Mouse (Mus musculus): Measurements from ENCODE around the gene Des.

Gene Des

DNA sequence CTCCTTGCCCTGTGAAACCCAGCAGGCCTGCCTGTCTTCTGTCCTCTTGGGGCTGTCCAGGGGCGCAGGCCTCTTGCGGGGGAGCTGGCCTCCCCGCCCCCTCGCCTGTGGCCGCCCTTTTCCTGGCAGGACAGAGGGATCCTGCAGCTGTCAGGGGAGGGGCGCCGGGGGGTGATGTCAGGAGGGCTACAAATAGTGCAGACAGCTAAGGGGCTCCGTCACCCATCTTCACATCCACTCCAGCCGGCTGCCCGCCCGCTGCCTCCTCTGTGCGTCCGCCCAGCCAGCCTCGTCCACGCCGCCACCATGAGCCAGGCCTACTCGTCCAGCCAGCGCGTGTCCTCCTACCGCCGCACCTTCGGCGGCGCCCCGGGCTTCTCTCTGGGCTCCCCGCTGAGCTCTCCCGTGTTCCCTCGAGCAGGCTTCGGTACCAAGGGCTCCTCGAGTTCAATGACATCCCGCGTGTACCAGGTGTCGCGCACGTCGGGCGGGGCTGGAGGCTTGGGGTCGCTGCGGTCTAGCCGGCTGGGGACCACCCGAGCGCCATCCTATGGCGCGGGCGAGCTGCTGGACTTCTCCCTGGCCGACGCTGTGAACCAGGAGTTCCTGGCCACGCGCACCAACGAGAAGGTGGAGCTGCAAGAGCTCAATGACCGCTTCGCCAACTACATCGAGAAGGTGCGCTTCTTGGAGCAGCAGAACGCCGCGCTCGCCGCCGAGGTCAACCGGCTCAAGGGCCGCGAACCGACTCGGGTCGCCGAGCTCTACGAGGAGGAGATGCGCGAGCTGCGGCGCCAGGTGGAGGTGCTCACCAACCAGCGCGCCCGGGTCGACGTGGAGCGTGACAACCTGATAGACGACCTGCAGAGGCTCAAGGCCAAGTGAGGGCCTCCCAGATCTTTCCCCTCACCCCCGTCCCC, at the start of gene Des:
Gene Des (plus strand): TSS at position 218 of the 920 bp plus-strand sequence.
- peak; percentile 57 to 75 for DNase-seq

DNA sequence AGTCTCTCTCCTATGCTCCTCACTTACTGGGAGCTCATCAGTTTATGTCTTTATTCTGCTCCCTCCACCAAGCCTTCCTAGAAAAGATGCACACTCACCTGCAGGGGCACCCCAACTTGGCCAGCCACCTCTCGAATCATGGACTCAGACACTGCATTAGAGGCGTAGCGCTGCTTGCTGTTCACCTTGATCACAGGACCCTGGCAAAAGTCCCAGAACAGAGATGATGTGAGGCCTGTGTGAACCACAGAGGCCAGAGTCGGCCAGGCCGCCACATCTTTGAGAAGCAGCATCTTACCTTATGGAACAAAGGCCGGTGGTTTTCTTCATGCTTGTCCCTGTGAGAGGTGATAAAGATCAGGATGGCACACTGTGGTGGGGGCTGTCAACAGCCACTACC, 48.4 kb upstream of the Des start:
- no peak for DNase-seq

DNA sequence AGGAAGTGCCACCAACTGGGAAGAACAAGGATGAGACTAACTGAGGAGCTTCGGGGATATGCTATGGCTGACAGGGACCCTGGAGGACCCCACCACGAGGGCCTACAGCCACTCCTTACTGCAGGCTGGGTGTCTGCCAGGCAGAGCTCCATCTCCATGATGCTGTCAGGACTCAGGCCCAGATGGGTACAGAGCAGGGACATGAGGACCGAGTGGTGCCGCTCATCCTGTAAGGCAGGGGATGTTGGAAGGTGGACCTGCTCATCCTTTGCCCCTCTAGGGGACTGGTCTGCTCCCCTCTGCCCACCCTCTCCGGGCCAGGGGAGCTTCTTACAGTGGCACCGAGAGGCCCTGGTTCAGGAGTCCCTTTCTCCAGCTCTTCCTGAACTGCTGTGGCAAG, 45.1 kb upstream of the Des start:
- DNase-seq = no peak

DNA sequence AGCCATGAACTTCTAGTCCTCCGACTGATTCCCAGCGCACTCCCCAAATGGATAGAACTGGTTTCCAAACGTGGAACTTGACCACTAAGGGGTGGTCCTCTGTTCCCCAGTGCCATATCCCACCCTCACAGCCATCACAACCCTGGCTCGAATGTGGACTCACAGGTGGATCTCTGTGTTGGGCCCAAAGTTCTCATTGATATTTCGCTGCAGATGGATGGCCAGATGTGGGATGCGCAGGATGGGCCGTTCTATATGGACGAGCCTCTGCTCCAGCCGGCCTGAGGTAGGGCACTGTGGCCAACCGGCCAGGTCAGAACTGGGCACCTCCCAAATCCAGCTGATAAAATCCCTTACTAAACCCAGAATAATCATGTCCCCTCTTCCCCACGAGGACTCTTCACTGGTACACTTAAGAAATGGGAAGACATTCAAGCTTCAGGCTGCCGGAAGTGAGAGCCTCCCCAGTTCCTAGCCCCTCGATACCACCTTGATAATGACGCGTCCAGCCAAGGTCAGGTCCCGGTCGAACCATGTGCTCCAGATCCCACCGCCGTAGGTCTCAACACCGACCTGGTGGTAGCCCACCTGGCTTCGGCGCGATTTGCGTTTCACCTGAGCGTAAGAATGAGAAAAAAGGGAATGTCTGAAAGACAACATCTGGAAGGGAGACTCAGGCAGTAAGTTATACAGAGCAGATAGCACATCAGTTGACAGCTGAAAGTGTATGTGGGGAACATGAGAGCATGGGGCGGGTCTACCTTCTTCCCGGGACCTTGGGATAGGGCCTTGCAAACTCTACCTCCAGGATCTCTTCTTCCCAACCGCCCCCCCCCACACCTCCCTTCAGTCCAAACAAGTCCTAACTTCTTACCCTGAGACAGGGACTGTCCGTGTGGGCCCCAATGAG, 44.4 kb upstream of the Des start:
- DNase-seq = no peak

DNA sequence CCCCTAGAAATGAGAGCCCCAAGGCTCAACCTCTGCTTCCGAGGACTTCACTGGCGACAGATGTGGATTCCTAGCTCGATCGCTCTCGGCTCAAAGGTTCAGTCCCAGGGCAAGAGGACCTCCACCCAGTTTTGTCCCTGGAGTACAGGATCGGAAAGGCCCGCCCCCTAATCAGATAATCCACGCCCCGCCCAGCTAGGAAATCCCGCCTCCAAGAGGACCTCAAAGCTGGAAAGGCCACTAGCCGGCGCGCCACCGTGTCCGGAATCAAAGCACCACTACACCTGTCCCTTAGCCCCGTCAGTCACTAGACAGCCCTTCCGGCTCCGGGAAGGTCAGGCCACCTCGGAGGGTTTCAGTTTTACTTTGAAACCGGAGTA, 43.3 kb upstream of the Des start:
- peak; percentile 94 to 95 for DNase-seq

DNA sequence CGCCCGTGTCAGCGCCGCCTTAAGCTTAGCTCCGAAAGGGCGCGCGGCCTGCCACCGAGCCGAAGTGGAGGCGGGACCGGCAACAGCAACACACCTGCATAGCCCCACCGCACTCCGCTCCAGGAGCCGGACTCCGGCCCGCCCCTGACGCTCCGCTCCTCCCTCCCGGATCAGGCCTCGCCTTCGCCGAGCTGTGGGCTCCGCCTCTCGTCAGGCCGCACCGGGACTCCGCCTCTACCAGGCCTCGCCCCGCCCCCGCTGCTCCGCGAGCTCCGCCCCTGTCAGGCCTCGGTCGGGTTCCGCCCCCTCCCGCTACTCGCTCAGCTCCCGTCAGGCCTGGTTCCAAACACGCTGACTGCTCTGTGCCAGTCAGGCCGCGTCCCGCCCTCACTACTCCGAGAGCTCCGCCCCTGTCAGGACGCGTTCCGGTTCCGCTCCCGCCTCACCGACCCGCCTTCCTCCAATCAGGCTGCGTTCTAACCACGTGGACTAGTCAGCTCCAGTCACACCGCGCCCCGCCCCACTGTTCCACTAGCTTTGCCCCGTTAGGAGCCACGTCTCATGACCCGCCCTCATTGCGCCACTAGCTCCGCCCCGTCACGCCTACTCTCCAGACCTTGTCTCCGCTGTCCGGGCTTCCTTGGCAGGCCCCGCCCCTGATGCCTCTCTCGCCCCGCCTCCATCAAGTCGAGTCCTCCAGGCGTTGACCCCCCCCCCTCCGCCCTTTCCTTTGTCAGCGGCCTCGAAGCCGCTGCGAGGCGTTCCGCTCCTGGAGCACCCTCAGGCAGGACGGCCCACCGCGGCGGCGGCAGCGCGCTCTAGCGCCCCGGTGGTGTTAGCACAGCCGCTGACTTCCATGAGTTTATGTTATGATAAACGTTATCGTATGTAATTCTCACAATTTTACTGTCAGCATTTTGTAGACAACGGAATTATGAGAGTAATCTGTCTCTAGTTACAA, 42.6 kb upstream of the Des start, which contains the start of gene Dnpep:
Gene Dnpep (minus strand): TSS at position 750 of the 961 bp plus-strand sequence.
- DNase-seq = peak; percentile 100

DNA sequence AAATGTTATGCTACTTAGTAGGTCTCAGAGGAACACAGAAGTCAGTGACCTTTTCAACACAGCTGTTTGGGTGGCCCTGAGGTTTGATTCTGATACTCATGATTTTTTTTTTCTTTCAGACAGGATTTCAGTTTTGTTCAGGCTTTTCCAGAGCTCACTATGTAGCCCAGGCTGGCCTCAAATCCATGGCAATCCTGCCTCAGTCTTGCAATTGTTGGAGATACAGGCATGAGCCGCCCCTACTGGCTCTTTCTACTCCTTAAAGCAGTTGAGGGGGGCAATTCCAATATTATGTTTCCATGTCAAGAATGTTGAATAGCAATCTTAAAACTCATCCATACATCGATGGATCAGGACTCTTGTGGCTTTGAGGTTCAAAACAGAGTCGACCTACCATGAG, 41.8 kb upstream of the Des start:
- DNase-seq = no peak

DNA sequence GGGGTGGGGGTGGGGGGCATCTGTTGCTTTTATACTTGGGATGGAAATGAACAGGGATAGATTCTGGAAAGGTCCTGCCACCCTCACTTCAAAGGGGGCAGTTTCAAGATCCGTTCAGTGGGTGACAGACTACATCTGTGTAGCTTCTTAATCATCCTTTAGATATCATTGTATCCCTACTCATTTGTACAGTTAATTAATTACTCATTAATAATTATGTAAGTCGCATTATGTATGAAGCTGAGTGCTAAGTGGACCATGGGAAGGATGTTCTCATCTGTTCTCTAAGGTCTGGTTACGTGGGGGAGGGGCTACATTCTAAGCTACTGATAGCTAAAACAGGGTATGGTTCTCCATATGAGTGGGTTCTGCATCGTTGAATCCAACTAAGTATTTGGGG, 41.4 kb upstream of the Des start:
- DNase-seq = no peak

DNA sequence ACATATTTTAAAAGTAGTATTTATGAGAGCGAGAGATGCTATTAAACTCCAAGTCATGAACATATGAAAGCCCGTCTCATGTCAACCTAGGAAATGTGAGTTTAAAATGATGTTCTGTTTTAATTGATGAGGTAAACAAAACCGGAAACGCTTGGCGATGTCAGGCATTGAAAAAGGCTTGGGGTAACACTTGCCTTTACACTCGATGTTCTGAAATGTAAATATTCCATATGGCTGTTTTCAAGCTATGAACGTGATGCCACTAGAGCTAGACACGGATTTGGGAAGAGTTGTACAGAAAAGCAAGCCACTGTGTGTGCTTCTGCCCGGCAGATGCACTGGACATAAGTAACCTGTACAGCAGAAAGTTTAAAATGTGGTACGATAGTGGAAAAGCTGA, 41.0 kb upstream of the Des start:
- no peak for DNase-seq

DNA sequence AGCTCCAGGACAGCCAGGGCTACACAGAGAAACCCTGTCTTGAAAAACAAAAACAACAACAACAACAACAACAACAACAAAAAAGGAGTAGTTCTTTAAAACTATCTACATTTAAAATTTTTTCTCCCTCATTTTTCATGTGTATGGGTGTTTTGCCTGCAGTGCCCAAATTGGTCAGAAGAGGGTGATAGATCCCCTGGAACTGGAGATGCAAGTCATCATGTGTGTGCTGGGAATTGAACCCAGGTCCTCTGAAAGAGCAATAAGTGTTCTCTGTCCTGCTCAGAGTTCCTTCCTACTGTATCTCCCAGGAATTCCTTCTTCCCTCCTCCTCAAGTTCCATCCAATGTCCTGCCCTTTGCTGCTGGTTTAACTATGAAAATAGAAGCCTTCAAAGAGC, 32.7 kb upstream of the Des start:
- DNase-seq = no peak

DNA sequence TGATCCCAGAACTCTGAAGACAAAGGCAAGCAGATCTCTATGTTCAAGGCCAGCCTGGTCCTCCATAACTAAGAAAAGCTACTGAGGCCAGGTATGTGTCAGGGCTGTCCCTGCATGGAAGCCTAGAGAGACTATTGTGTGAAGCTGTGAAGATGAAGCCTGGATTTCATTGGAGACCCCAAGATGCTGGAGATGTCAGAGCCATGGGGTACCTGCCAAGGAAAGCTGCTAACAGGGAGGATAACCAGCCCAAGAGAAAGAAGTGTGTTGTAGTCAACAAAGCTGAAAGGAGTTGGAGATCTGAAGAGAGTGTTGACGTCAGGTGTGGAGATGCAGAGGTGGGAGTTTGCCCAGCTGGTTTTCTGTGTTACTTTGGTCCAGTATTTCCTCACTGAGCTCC, 28.9 kb upstream of the Des start:
- DNase-seq = no peak

DNA sequence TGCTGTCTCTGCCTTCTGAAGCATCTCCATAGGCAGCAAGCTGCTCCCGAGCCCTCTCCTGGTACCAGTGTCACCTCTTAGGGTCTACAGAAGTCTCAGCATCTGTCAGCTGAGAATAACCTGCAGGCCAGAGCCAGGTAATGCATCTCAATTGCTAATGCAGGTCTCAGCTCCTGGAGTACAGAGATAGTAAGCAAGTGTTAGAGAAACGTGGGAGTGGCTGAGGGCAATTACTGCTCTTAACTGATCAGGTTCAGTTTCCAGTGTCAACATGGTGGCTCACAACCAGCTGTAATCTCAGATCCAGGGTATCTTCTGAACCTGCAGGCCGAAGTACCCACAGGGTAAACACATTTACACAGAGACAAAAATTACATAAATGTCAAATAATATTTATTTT, 23.7 kb upstream of the Des start:
- no peak for DNase-seq

DNA sequence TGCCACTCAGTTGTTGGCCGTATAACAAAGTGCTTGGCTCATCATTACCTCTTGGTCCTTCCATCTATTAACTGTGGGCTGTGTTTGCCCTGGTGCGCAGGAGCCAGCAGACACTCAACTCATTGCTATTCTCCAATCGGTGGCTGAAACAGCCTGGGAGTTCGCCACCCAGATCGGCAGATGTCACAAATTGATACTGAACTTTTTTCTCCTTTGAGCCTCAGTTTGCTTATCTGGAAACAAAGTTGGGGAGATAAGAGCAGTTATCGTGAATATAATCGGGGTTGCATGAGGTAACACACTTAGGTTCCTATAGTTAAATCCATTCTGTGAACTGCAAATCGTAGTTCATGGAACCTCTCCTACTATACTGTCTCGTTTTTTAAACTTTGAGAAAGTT, 23.0 kb upstream of the Des start:
- no peak for DNase-seq

DNA sequence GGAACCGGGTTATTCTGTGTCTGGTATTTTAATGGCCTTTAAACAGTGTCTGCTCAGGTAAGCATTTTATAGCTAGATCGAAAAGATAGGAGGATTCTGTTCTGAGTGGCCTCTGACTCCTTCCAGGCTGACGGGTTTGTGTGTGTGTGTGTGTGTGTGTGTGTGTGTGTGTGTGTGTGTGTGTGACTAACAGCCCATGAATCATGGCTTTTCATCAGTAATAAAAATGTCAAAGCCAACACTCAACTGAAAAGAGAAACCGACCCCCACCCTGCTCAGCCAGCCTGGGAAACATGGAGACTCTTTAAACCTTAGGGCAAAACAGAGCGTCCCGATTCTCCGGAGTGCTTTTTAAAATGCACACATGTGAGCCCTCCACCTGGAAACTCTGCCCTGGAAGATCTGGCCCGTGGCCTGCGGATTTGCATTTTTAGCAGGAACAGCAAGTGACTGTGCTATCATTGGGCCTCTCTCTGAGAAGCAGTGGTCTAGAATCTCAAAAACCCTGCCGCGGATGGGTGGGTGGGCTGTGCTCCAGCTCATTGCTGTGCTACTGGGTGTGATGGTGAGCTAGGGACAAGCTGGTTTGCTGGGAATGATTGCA, 21.9 kb upstream of the Des start:
- peak; percentile 15 to 42 for DNase-seq

DNA sequence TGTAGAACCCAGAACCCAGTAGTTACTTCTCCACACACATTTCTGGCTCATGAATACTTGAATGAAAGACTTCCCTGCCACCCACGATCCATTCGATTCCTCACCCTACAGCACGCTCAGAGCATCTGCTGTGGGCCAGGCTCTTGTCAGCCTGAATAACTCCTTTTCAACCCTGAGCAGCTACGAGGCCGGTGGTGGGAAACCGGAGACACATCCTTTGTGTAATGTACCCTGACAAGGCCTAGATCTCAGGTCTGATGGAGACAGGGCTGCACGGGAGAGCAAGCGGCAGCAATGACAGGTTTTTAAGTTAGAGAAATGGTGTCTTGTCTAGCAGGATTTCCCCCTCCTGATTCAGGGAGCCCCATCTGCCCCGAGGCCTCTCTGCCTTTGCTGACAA, 20.8 kb upstream of the Des start:
- DNase-seq = no peak

DNA sequence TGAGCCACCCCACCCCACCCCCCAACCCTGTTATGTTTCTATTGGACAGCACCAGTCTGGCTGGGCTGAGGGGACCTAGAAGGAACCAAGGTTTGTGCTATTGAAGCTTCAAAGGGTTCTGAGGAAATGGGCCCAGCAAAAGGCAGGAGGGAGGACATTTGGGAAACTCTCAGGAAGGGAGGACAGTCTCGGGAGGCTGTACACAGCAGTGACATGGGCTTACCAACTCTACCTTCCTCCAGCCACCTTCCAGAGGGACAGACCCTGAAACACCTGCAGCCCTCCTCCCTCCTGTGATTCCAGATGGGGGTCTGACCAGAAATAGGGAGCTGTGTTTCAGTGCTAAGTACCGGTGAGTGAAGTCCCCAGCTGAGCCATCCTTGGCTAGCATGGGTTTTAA, 19.6 kb upstream of the Des start:
- DNase-seq = no peak

DNA sequence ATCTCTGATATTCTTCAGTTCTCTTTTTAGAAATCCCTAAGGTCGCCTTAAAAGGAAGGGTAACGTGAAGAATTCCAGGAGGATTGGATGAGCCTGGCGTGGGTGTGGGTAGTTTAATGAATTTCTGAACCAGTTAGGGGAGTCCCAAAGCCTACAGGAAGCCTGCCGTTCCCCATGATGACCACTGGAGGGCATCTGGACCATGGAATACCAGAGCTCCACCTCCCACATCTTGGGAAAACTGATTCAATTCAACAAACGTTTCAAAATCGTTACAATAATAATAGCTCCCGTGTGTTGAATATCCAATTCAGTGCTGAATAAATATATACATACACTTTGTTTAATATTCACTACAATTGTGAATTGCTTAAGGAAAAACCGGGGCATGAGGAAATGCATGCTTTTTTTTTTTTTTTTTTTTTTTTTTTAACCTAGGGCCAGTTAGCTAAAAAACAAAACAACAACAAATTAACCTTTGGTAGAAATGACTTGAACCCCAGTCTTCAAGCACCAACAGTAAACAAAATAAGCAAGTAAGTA, 17.2 kb upstream of the Des start:
- peak; percentile 64 for DNase-seq

DNA sequence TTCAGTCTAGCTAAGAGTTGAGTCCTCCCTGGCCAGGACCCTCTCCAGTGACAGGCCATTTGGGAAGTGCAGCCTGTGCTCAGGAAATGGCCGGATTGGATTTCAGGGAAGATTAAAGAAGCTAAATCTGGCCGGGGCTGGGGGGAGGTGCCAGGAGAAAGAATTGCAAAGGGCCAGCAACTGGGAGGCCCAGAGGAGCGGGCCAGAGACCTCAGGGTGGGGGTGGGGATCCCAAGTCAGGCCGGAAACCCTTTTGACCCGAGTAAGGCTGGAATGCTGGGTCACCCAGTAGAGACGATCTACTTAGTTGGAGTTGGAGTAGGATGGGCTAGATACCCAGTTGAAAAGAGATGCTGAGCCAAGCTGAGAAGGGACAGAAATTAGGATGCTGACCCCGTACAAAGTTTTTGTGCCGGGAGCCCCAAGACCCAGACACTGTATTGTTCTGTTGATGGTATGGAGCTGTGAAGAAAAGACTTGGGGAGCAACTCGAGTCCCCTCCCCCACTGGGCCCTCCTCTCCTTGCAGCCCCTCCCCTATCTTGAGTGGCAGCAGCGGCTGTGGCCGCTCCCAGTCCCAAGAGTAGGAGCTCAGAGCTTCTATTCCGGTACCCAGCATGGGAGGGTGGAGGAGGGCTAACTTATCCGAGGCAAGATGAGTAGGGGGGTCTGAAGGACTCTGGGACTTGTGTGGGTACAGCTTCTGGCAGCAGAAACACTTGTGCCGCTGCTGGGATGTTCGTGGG, 15.7 kb upstream of the Des start:
- peak; percentile 54 to 68 for DNase-seq

DNA sequence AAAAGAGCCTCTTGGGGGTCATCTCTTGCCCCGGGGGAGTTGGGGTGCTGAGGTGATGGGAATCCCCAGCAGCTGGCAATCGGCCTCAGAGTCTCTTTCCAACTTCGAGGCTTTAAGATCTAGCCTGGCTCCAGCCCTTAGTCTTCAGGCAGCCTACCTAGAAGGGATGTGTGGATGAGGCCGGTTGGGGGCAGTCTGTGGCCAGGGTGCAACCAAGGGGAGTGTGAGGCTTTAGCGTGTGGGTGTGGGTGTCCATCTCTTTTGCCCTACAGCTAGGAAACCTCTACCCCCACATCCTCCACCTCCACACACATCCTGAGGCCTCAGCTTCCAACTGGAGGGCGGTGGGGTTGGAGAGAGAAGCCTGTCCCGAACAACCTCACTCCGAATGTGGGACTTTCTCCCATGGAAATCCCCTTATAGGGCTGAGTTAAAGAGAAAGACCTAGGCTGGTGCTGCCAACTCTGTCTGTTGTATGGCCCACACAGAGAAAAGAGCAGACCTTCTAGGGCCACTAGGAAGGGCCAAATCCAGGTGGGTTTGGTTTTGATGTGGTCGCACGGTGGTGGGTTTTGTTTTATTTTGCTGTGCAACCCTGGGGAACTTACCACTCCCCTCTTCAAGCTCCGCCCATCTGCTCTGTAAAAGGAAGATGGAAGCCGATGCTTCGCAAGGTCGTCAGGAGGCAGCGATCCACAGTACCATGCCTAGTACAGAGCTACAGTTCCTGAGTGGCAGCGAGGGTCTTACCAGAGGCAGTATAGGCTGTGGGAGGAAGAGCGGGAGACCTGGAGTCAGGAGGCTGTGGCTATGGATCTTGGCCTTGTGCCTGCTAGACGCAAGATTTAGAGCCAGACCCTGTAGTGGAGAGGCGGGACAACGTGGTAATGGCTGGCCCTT, 14.8 kb upstream of the Des start:
- DNase-seq = peak; percentile 7 to 38

DNA sequence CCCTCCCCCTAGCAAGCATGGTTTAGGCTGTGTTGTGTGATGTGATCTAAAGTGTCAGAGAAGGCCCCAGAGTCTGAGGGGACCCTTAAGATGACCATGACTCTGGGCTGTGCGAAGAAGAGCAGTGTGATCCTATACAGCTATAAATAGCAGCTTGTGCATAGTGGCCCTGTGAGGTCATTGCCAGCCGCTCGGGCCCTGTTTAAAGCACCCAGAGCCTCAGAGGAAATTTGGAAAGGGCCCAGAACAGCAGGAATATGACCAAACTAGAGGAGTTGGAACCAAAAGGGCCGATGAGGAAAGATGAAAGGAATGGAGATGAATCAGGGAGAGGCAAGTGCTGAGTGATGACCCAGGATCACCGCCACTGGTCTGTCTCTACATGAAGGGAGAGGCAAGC, 12.8 kb upstream of the Des start:
- DNase-seq = no peak

Measured in kidney, postnatal 25 days (tissue).